Mouse (Mus musculus) neural tube, embryonic 13.5 days (tissue): ENCODE measurements around the gene Cplx3. TPM values are rescaled to one million over a fixed set of nuclear protein-coding genes. Genes with fewer than 3 reads are reported as not detected.

Experiments
- ATAC-seq: fragments of 200-750 bp; cut with Nextera tagmentation; 2 replicates; pipeline ENCODE4 v1.8.0; 2017; ENCODE audit warnings: low read depth, mild to moderate bottlenecking, moderate TSS enrichment, moderate library complexity
- H3K27ac ChIP-seq: fragments of 300-500 bp; sonication (generic); replicated peaks from 2 replicates; pipeline ENCODE4 v1.5.1; 2015; ENCODE audit warnings: moderate library complexity, mild to moderate bottlenecking, inconsistent platforms
- H3K27me3 ChIP-seq: fragments of 300-500 bp; sonication (generic); 2 replicates; pipeline ENCODE4 v1.6.1; 2015; ENCODE audit warnings: mild to moderate bottlenecking, inconsistent platforms
- H3K36me3 ChIP-seq: fragments of 300-500 bp; sonication (generic); 2 replicates; pipeline ENCODE4 v1.6.1; 2015; ENCODE audit warnings: mild to moderate bottlenecking, inconsistent platforms
- H3K4me1 ChIP-seq: fragments of 300-500 bp; sonication (generic); replicated peaks from 2 replicates; pipeline ENCODE4 v1.6.1; 2015; ENCODE audit warnings: inconsistent platforms
- H3K4me2 ChIP-seq: fragments of 300-500 bp; sonication (generic); 2 replicates; pipeline ENCODE4 v1.6.1; 2015; ENCODE audit warnings: inconsistent platforms, mild to moderate bottlenecking, moderate library complexity
- H3K4me3 ChIP-seq: fragments of 300-500 bp; sonication (generic); 2 replicates; pipeline ENCODE4 v1.5.1; 2015; ENCODE audit warnings: mild to moderate bottlenecking, inconsistent platforms
- H3K9ac ChIP-seq: fragments of 300-500 bp; sonication (generic); 2 replicates; pipeline ENCODE4 v1.6.1; 2015; ENCODE audit warnings: moderate library complexity, mild to moderate bottlenecking, inconsistent platforms
- H3K9me3 ChIP-seq: fragments of 300-500 bp; sonication (generic); 2 replicates; pipeline ENCODE4 v1.6.1; 2016; ENCODE audit warnings: inconsistent platforms
- WGBS: fragments of 180-500 bp; shearing (Covaris S2); methylation state at CpG from one replicate; pipeline ENCODE4 v1.1.7; 2015; 5-methylcytosine and 5-hydroxymethylcytosine counted together
- polyA plus RNA-seq: library from polyadenylated mRNA; unstranded; fragments of >200 nt; fragmentation: Nextera tagmentation; extraction: Ambion mirVana; gene quantifications from 2 replicates; pipeline ENCODE4 v1.2.1, GENCODE M21; 2015

The Cplx3 gene
- polyA plus RNA-seq, 1 experiment from 2014 or later, result not detected

GRCm38 (mm10) chr9:57614786-57615185, 8.7 kb upstream of the Cplx3 start:
- Histone ChIP-seq H3K4me1 (no peaks in the 10 kb centered on the region), H3K36me3 (no peaks in the 10 kb centered on the region), H3K4me2 (no peak overlapping the region), H3K27me3 (no peaks in the 10 kb centered on the region), H3K27ac (no peak overlapping the region), H3K4me3 (no peak overlapping the region), H3K9ac (no peak overlapping the region), H3K9me3 (no peaks in the 10 kb centered on the region)
- WGBS, result 85% methylated on average over 4 of the region's 4 CpGs
- ATAC-seq, result no peak

GRCm38 (mm10) chr9:57613975-57614374, 7.9 kb upstream of the Cplx3 start:
- H3K36me3 ChIP-seq, result no peaks in the 10 kb centered on the region
- H3K9me3 ChIP-seq, result no peaks in the 10 kb centered on the region
- 88% methylated on average over 7 of the region's 7 CpGs for WGBS
- no peak for ATAC-seq
- H3K4me3 ChIP-seq, result no peak overlapping the region
- H3K27me3 ChIP-seq, result no peaks in the 10 kb centered on the region
- H3K27ac ChIP-seq, result no peak overlapping the region
- H3K4me2 ChIP-seq, result no peak overlapping the region
- no peaks in the 10 kb centered on the region for H3K4me1 ChIP-seq
- H3K9ac ChIP-seq, result no peak overlapping the region

GRCm38 (mm10) chr9:57612587-57612986, 6.5 kb upstream of the Cplx3 start:
- H3K36me3 ChIP-seq, result no peaks in the 10 kb centered on the region
- no peak overlapping the region for H3K4me2 ChIP-seq
- H3K9me3 ChIP-seq, result no peaks in the 10 kb centered on the region
- WGBS, result 82% methylated on average over 7 of the region's 7 CpGs
- no peak overlapping the region for H3K9ac ChIP-seq
- H3K4me1 ChIP-seq, result no peaks in the 10 kb centered on the region
- H3K27me3 ChIP-seq, result peaks cover 7% of the 10 kb centered on the region
- H3K27ac ChIP-seq, result no peak overlapping the region
- no peak for ATAC-seq
- no peak overlapping the region for H3K4me3 ChIP-seq

GRCm38 (mm10) chr9:57610359-57610826, 4.3 kb upstream of the Cplx3 start:
- Histone ChIP-seq H3K36me3 (no peaks in the 10 kb centered on the region), H3K27ac (no peak overlapping the region), H3K4me3 (no peak overlapping the region), H3K4me1 (peaks cover 12% of the 10 kb centered on the region), H3K4me2 (no peak overlapping the region), H3K27me3 (peaks cover 28% of the 10 kb centered on the region), H3K9ac (no peak overlapping the region), H3K9me3 (no peaks in the 10 kb centered on the region)
- 49% methylated on average over 3 of the region's 3 CpGs for WGBS
- ATAC-seq, result no peak

GRCm38 (mm10) chr9:57609803-57610202, 3.7 kb upstream of the Cplx3 start:
- no peak overlapping the region for H3K4me3 ChIP-seq
- no peak overlapping the region for H3K4me2 ChIP-seq
- no peaks in the 10 kb centered on the region for H3K36me3 ChIP-seq
- 66% methylated on average over 3 of the region's 3 CpGs for WGBS
- H3K4me1 ChIP-seq, result peaks cover 12% of the 10 kb centered on the region
- H3K9ac ChIP-seq, result no peak overlapping the region
- H3K27me3 ChIP-seq, result peaks cover 33% of the 10 kb centered on the region
- no peaks in the 10 kb centered on the region for H3K9me3 ChIP-seq
- ATAC-seq, result no peak
- no peak overlapping the region for H3K27ac ChIP-seq

GRCm38 (mm10) chr9:57605503-57605902, 578 bp downstream of the Cplx3 start:
- no peak overlapping the region for H3K9ac ChIP-seq
- 28% methylated on average over 9 of the region's 9 CpGs for WGBS
- H3K27ac ChIP-seq, result no peak overlapping the region
- H3K4me3 ChIP-seq, result no peak overlapping the region
- H3K36me3 ChIP-seq, result no peaks in the 10 kb centered on the region
- H3K27me3 ChIP-seq, result peaks cover 43% of the 10 kb centered on the region
- ATAC-seq, result no peak
- no peak overlapping the region for H3K4me2 ChIP-seq
- H3K4me1 ChIP-seq, result peaks cover 19% of the 10 kb centered on the region
- H3K9me3 ChIP-seq, result no peaks in the 10 kb centered on the region

- no peaks in the 10 kb centered on the region for H3K36me3 ChIP-seq
- H3K4me3 ChIP-seq, result no peak overlapping the region
- peaks cover 43% of the 10 kb centered on the region for H3K27me3 ChIP-seq
- H3K27ac ChIP-seq, result no peak overlapping the region
- H3K4me2 ChIP-seq, result no peak overlapping the region
- no peaks in the 10 kb centered on the region for H3K9me3 ChIP-seq
- no peak for ATAC-seq
- peaks cover 20% of the 10 kb centered on the region for H3K4me1 ChIP-seq
- no peak overlapping the region for H3K9ac ChIP-seq
- 78% methylated on average over 4 of the region's 4 CpGs for WGBS
These were observed 1.2 kb downstream of the Cplx3 start for GRCm38 (mm10) chr9:57604875-57605274.

GRCm38 (mm10) chr9:57602098-57602497, 4.0 kb downstream of the Cplx3 start:
- ATAC-seq, result no peak
- Histone ChIP-seq H3K4me2 (no peak overlapping the region), H3K4me3 (no peak overlapping the region), H3K27me3 (peaks cover 32% of the 10 kb centered on the region), H3K27ac (no peak overlapping the region), H3K4me1 (peaks cover 45% of the 10 kb centered on the region), H3K9ac (no peak overlapping the region), H3K9me3 (no peaks in the 10 kb centered on the region), H3K36me3 (no peaks in the 10 kb centered on the region)
- 73% methylated on average over 8 of the region's 8 CpGs for WGBS

GRCm38 (mm10) chr9:57601353-57601706, 4.8 kb downstream of the Cplx3 start:
- no peak overlapping the region for H3K4me3 ChIP-seq
- peaks cover 40% of the 10 kb centered on the region for H3K4me1 ChIP-seq
- 0 out of 2 replicates have a peak, but pooled peaks cover under 1% of the 10 kb centered on the region for H3K36me3 ChIP-seq
- H3K4me2 ChIP-seq, result no peak overlapping the region
- no peak overlapping the region for H3K27ac ChIP-seq
- H3K9ac ChIP-seq, result no peak overlapping the region
- ATAC-seq, result no peak
- H3K27me3 ChIP-seq, result peaks cover 25% of the 10 kb centered on the region
- no peaks in the 10 kb centered on the region for H3K9me3 ChIP-seq
- WGBS, result 74% methylated on average over 2 of the region's 2 CpGs

- ATAC-seq, result 0 out of 2 replicates have a peak, but pooled peaks have one; percentile 19
- Histone ChIP-seq H3K4me2 (no peak overlapping the region), H3K36me3 (0 out of 2 replicates have a peak, but pooled peaks cover 5% of the 10 kb centered on the region), H3K4me1 (peaks cover 34% of the 10 kb centered on the region), H3K27me3 (peaks cover 20% of the 10 kb centered on the region), H3K4me3 (no peak overlapping the region), H3K9ac (no peak overlapping the region), H3K9me3 (no peaks in the 10 kb centered on the region), H3K27ac (no peak overlapping the region)
- WGBS, result 13% methylated on average over 3 of the region's 3 CpGs
These were observed 5.3 kb downstream of the Cplx3 start for GRCm38 (mm10) chr9:57600620-57601352.

GRCm38 (mm10) chr9:57598851-57599563, 7.1 kb downstream of the Cplx3 start:
- 0 out of 2 replicates have a peak, but pooled peaks have one; percentile 20 for ATAC-seq
- peaks cover 33% of the 10 kb centered on the region for H3K4me1 ChIP-seq
- no peaks in the 10 kb centered on the region for H3K9me3 ChIP-seq
- H3K4me2 ChIP-seq, result no peak overlapping the region
- peaks cover 21% of the 10 kb centered on the region for H3K36me3 ChIP-seq
- no peak overlapping the region for H3K4me3 ChIP-seq
- WGBS, result 62% methylated on average over 8 of the region's 8 CpGs
- no peak overlapping the region for H3K27ac ChIP-seq
- H3K27me3 ChIP-seq, result peaks cover 2% of the 10 kb centered on the region; the same call in 1 of the 2 replicates
- H3K9ac ChIP-seq, result no peak overlapping the region

- H3K9me3 ChIP-seq, result no peaks in the 10 kb centered on the region
These were observed 8.1 kb downstream of the Cplx3 start for GRCm38 (mm10) chr9:57597929-57598382.

More at GRCm38 (mm10) chr9:57597929-57598382, 8.1 kb downstream of the Cplx3 start:
- H3K4me1 ChIP-seq, result peaks cover 33% of the 10 kb centered on the region
- H3K4me2 ChIP-seq, result no peak overlapping the region
- H3K36me3 ChIP-seq, result peaks cover 31% of the 10 kb centered on the region
- ATAC-seq, result no peak
- H3K9ac ChIP-seq, result peak overlapping the region; percentile 41; the same call in 1 of the 2 replicates
- peak overlapping the region; percentile 46; the same call in 1 of the 2 replicates for H3K27ac ChIP-seq
- H3K4me3 ChIP-seq, result no peak overlapping the region
- no peaks in the 10 kb centered on the region for H3K27me3 ChIP-seq
- WGBS, result 23% methylated on average over 4 of the region's 4 CpGs
